Mouse (Mus musculus): ENCODE data around the gene Pmpca.
A peak's percentile ranks its signal among the peaks of the same experiment; 100 is the strongest.
"Not testable (repeated sequence)": the region's sequence is repeated elsewhere in the genome, so short reads cannot be mapped to it uniquely, and the experiment has no call there.

Gene Pmpca

GRCm38 (mm10) chr2:26368572-26368971, 20.6 kb upstream of the Pmpca start:
- no peak for DNase-seq (ENCODE audit: low spot score in 2 of 2)

DNA sequence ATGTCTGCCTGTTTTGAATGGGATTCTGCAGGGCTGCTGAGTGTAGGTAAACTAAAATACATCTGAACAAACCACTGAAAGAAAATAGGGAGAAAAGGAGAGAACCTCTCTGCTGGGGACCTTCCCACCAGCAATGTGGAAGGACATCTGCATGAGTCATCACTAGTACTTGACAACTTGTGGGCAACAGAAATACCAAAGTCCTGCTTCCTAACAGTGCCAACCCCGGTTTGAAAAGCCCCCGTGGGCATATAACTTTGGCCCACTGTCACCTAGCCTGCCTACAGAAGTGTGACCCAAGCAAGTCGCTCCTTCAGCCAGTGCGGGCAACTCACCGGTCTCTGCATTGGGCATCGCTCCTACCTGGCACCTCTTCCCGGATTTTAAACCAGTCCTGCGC, 16.7 kb upstream of the Pmpca start:
- no peak for DNase-seq (ENCODE audit: low spot score in 2 of 2)

DNA sequence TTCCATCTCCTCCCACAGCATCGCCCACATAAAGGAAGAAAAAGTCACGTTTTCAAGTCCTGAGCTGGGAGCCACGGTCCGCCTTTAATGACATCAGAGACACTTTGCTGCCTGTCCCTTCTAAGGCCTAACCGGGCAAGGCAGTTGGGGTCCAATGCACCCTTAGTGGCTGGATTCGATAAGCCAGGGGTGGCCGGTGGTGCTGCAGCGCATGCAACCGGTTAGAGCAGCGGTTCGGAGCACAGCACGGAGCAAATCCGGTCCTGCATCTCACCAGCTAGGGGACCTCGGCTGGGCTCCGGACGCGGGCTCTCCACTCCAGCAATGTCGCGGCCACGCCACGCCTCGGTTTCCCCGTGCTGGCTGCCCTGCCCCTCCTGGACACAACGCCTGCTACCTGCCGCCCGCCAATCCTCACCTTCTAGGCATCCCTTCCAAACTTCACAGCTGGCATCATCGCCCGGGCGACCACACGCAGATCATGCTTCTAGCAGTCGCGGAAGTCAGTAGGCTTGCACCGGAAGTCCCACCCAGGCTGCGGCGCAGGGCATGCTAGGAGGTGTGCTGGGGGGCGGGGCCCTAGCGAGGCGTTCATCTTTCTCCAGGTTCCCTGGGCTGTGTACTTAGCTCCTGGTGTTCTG, 8.9 kb upstream of the Pmpca start, which contains the start of gene Snapc4:
Snapc4 (minus strand) TSS at position 523 of the 641 bp plus-strand sequence.
- peak; percentile 76 to 81 for DNase-seq (ENCODE audit: low spot score in 2 of 2)

DNA sequence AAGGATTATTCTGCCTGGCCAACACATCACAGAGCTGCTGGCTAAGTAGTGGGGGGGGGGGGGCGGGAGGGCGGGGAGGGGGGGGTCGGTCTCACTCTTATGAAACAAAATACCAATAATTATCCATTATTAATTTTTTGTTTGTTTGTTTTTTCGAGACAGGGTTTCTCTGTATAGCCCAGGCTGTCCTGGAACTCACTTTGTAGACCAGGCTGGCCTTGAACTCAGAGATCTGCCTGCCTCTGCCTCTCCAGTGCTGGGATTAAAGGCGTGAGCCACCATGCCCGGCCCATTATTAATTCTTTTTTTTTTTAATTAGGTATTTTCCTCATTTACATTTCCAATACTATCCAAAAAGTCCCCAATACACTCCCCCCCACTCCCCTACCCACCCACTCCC, 8.3 kb upstream of the Pmpca start:
- DNase-seq (ENCODE audit: low spot score in 2 of 2) = not testable (repeated sequence)

DNA sequence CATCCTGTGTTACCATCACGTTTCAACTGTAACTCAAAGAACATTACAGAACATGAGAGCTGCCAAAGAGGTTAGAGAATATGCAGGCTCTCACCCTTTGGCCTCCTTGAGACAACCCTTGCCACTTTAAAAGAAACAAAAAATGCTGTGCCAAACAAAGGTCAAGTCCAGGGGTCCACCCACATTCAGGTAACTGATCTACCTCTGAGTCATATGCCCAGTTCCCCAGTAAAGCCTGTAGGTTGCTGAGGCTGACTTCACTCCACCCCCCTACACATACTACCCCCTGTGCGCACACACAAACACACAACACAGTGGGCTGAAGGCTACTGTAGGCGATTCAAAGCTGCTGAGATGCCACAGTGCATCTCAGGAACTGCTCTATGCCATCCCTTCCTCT, 1.4 kb upstream of the Pmpca start:
- no peak for DNase-seq (ENCODE audit: low spot score in 2 of 2)

GRCm38 (mm10) chr2:26388682-26389153, 421 bp upstream of the Pmpca start:
- peak in 1 of 2 experiments; percentile 32 for DNase-seq (ENCODE audit: low spot score in 2 of 2)

DNA sequence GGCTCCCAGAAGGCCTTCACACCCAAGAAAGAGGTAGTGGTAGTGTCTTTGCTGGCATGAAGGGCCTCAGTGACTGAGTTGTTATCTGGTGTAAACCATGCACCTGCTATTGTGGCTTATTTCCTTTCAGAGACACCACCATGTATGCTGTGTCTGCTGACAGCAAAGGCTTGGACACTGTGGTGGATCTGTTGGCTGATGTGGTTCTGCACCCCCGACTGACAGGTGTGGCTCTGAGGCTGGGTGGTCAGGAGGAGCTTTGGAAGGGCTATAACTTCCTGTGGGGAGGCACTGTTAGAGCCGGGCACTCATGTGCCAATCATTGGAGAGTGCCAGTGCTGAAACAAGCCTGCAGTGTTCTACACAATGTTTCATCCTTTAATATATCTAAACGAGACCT, 1.8 kb downstream of the Pmpca start:
- no peak for DNase-seq (ENCODE audit: low spot score in 2 of 2)

DNA sequence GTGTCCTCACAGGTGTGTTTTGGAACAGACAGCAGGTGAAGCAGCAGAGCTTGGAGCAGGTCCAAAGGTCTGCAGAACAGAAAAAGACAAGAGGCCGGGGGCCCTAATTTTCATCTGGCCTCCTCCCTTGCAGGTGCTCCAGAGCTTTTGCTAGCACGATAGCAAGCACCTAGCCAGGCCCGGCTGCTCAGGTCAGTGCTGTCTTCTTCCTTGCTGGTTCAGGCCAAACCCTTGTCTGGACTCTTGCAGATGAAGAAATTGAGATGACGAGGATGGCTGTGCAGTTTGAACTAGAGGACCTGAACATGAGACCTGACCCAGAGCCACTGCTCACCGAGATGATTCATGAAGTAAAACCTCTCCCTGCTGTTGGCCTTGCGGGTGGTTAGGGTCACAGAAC, 2.5 kb downstream of the Pmpca start:
- DNase-seq (ENCODE audit: low spot score in 2 of 2) = no peak

- DNase-seq (ENCODE audit: low spot score in 2 of 2) = no peak
These were observed 9.8 kb downstream of the Pmpca start for GRCm38 (mm10) chr2:26398978-26399377.

GRCm38 (mm10) chr2:26399647-26400046, 10.5 kb downstream of the Pmpca start:
- no peak for DNase-seq (ENCODE audit: low spot score in 2 of 2)

DNA sequence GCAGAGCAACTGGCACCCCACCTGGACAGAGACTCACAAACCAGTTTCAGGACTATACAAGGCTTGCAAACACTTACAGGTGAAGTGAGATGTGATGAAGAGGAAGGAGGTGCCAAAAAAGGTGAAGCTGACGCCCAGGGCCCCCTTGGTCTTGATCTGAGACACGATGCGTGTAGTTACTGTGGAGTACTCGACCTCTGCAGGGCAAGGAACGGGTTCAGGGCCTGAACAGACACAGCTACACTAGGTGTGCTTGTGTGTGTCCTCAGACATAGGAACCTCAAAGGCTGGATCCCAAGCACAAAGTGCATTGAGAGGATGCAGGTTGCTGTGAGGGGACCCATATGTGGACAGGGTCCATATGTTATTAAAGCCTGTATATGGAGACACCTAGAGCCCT, 11.2 kb downstream of the Pmpca start:
- no peak for DNase-seq (ENCODE audit: low spot score in 2 of 2)

GRCm38 (mm10) chr2:26401023-26401422, 11.9 kb downstream of the Pmpca start:
- no peak for DNase-seq (ENCODE audit: low spot score in 2 of 2)

DNA sequence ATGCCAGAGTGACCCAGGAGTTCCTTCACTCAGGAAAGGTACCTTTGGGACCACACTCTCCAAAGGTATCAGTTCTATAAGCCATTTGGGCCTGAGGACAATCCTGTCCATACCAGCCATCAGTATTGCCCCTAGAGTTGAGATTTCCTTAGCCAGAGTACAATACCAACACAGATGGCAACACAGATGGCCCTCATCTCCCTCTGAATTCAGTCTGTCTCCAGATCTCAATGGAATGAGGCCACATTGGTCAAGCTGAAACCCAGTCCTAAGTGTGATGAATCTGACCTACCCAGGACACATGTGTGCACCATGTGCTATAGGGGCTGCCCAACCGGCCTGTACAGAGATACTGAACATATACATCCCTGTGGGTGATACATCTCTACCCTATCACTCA, 13.1 kb downstream of the Pmpca start:
- no peak for DNase-seq (ENCODE audit: low spot score in 2 of 2)

DNA sequence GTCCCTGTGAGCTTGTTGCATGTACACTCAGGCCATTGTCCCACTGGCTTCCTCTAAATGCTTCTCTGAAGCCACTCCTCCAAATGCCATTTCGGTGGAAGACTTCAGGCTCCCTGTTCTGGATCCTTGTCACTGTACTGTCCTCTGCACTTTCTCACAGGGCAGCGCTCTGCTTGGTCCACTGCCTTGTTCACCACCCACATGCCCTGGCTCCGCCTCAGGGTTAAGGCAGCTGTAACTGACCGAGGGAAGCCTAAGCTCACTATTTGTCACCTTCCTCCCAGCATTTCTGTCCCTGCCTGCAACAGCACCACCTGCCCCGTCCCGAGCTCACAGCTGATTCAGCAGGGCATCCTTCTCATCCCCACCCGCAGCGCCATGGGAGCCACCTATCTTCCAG, 14.2 kb downstream of the Pmpca start:
- DNase-seq (ENCODE audit: low spot score in 2 of 2) = no peak

- peak; percentile 87 to 93 for DNase-seq (ENCODE audit: low spot score in 2 of 2)
These were observed 19.6 kb downstream of the Pmpca start, which contains the start of gene Inpp5e for GRCm38 (mm10) chr2:26408515-26409356. Inpp5e (minus strand) TSS chr2:26409203.

DNA sequence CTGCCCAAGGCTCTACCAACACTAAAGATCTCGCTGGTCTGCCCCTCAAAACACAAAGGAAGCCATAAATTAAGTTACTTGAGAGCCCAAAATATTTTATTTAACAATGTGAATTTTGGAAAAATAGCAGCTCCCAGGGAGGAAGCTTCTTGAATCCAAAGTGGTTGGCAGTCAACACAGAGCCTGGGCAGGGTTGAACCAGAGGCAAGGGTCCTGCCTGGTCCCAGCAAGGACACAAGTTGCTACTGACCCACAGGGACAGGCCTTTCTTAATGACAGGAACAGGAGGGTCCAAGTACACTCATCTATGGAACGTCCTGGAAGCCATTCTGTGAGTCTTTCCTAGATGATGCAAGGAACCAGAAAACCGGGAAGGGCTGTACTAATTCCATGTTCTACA, 20.2 kb downstream of the Pmpca start:
- no peak for DNase-seq (ENCODE audit: low spot score in 2 of 2)

DNA sequence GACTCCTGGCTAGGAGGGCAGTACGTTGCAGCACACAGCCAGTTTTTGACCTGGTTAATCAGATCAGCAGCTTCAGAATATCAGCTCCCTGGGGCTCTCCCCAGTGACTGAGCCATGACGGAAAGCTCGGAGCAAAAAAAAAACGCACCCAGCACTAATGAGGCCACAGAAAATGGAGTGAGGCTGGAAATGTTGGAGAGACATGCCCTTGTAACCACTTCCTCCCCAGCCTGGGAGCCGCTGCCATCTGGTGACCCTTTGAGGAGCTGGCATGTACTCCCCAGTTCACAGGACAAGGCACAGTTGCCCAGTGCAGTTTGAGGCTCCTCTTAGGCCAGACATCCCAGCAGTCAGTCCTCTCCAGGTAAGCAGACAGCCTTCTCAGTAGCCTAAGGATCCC, 21.0 kb downstream of the Pmpca start:
- DNase-seq (ENCODE audit: low spot score in 2 of 2) = no peak

DNA sequence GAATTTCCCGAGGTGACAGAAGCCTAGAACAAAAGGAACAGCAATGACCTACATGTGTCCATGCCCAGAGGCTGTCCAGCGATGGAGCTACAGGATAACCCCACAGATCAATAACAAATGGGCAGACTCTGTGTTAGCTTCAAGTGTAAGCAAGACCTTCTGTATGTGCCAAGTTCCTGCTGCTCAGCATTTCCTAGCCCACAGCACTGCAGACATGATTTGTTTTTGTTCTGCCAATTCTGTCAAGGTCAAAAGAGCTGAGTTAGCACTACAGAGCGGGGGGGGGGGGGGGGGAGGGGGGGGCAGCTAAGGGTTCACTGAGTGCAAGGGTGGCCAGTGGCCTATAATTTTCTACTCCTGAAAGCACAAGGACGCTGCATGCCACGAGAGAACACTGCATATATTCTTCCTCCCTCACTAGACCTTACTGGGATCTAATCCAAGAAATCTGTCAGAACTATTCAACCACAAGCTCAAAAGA, 21.8 kb downstream of the Pmpca start:
- DNase-seq (ENCODE audit: low spot score in 2 of 2) = no peak

DNA sequence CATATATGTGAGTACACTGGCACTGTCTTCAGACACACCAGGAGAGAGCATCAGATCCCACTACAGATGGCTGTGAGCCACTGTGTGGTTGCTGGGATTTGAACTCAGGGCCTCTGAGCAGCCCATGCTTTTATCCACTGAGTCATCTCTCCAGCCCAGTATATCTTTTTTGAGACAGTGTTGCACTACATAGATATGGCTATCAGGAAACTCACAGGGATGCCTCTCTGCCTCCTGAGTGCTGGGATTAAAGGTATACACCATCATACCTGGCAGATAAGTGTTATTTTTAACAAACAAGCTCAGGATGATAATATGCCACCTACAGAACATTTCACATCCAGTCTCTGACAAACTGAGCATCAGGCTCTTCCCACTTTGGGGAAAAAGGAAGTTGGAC, 27.9 kb downstream of the Pmpca start:
- DNase-seq (ENCODE audit: low spot score in 2 of 2) = no peak

- DNase-seq (ENCODE audit: low spot score in 2 of 2) = no peak
These were observed 29.0 kb downstream of the Pmpca start for GRCm38 (mm10) chr2:26418120-26418519.

DNA sequence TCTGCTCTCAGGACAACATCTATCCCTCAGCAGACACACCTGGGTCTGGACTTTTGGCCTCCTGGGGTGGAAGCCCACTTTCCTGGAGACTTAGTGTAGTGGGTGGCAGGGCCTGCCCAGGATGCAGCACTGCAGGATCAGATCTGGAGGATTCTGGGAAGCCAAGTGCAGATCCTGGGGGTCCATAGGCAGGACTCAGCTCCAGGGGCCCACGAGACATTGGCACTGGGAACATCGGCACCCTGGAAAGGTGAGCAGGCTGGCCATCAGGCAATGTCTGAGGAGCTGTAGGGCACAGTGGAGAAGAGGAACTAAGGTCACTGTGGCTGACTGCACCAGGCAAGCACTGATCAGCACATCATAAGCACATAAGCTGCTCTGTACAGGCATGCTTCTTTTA, 32.8 kb downstream of the Pmpca start:
- DNase-seq (ENCODE audit: low spot score in 2 of 2) = no peak

DNA sequence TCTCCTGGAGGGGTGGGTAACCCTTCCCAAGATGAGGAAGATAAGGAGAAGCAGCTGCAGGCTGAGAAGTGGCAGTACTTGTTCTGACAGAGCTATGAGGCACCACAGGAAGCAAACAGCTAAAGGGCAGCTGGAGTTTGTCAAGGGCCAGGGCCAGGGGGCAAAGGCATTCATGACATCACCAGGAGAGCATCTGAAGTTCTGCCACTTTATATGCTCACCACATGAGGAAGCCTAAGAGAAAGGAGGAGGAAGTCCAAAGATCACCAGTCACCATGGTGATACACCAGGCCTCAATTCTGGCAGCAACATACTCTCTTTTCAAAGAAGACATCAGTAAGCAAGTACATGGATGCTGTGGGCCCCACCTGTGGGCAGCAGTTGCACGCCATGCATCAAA, 33.9 kb downstream of the Pmpca start:
- no peak for DNase-seq (ENCODE audit: low spot score in 2 of 2)

- DNase-seq (ENCODE audit: low spot score in 2 of 2) = no peak
These were observed 35.4 kb downstream of the Pmpca start for GRCm38 (mm10) chr2:26424541-26424940.
